Mouse (Mus musculus): ENCODE data around the gene Vpreb1.

DNA sequence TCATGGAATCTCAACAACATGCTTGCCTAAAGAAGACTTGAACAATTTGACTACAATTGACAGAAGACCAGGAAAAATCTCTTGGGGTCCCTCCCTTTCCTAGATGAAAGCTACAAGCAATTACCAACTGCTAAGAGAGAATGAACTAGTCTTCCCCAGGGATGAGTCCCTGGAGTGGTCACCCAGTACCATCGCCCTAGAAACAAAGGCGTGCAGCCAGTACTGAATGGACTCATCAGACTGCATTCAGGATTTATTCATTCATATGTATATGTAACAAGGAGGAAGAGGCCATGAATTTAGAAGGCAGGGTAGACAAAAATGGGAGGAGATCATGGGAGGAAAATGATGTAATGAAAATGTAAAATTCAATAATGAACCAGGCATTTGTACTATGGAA lies 44.4 kb downstream of the Vpreb1 start:
- no peak for TF ChIP-seq CTCF (conservative IDR thresholded peaks at IDR 0.05; ENCODE audit: insufficient read depth, insufficient read length, low read depth, low read length)
- no peak for TF ChIP-seq POLR2A (IDR thresholded peaks at IDR 0.05; ENCODE audit: low read depth, low read length)
